Mouse (Mus musculus) liver, embryonic 14.5 days (tissue): ENCODE results near the gene Akr1c12. TPM values are rescaled to one million over a fixed set of nuclear protein-coding genes. Genes with fewer than 3 reads are reported as not detected.
A peak's percentile ranks its signal among the peaks of the same experiment; 100 is the strongest.

Source experiments
- ATAC-seq: fragments of 200-750 bp; cut with Nextera tagmentation; 2 replicates; pipeline ENCODE4 v1.8.0; 2017; ENCODE audit warnings: moderate number of reproducible peaks, mild to moderate bottlenecking, moderate library complexity; ENCODE audit not compliant: insufficient read depth
- DNase-seq, 3 experiments: peaks; one replicate each; pipeline ENCODE4 v3.0.0-alpha.2; 2012 to 2013; ENCODE audit warnings: low read depth in 3 of 3, low spot score in 3 of 3
- H3K27ac ChIP-seq: fragments of 300-500 bp; sonication (generic); 2 replicates; pipeline ENCODE4 v1.5.1; 2014; ENCODE audit warnings: moderate library complexity, mild to moderate bottlenecking, control low read depth, inconsistent platforms
- H3K27me3 ChIP-seq: fragments of 300-500 bp; sonication (generic); 2 replicates; pipeline ENCODE4 v1.6.1; 2014; ENCODE audit warnings: mild to moderate bottlenecking, low read length, moderate library complexity; ENCODE audit not compliant: control insufficient read depth, insufficient read depth
- H3K36me3 ChIP-seq: fragments of 300-500 bp; sonication (generic); replicated peaks from 2 replicates; pipeline ENCODE4 v1.6.1; 2014; ENCODE audit warnings: low read depth; ENCODE audit not compliant: control insufficient read depth, insufficient read depth
- H3K4me1 ChIP-seq, 2 experiments: fragments of 200-500 bp in 1 of 2; fragments of 300-500 bp in 1 of 2; sonication (generic) in 1 of 2; replicated peaks; 2 replicates each; pipeline ENCODE4 v1.6.1; 2012 to 2014; ENCODE audit warnings: antibody characterized with exemption in 1 of 2, inconsistent platforms in 1 of 2, low read length in 1 of 2; ENCODE audit not compliant: control insufficient read depth in 2 of 2, insufficient read depth in 2 of 2
- H3K4me2 ChIP-seq: fragments of 300-500 bp; sonication (generic); 2 replicates; pipeline ENCODE4 v1.6.1; 2014; ENCODE audit warnings: low read depth, mild to moderate bottlenecking, control low read depth, moderate library complexity
- H3K4me3 ChIP-seq, 2 experiments: fragments of 200-500 bp in 1 of 2; fragments of 300-500 bp in 1 of 2; sonication (generic) in 1 of 2; 2 replicates each; pipeline ENCODE4 v1.5.1; 2012 to 2014; ENCODE audit warnings: low read depth in 2 of 2, low read length in 2 of 2, mild to moderate bottlenecking in 2 of 2, control low read depth in 1 of 2, inconsistent platforms in 1 of 2, moderate library complexity in 1 of 2; ENCODE audit not compliant: insufficient read depth in 1 of 2
- H3K9ac ChIP-seq: fragments of 300-500 bp; sonication (generic); replicated peaks from 2 replicates; pipeline ENCODE4 v1.6.1; 2014; ENCODE audit warnings: mild to moderate bottlenecking, control low read depth, moderate library complexity
- H3K9me3 ChIP-seq: fragments of 300-500 bp; sonication (generic); 2 replicates; pipeline ENCODE4 v1.6.1; 2016; ENCODE audit warnings: low read length, mixed read lengths; ENCODE audit not compliant: control insufficient read depth
- CTCF ChIP-seq: IDR thresholded peaks from 2 replicates; pipeline ENCODE4 v1.5.1; 2016; ENCODE audit warnings: antibody characterized with exemption, low read depth, control low read depth
- EP300 ChIP-seq: IDR thresholded peaks from 2 replicates; pipeline ENCODE4 v1.6.1; 2016; ENCODE audit warnings: antibody characterized with exemption, low read depth
- whole genome bisulfite sequencing: fragments of 180-500 bp; shearing (Covaris S2); extraction: QIAGEN DNeasy Blood & Tissue Kit; methylation state at CpG from one replicate; pipeline ENCODE4 v1.1.7; 2014; ENCODE audit not compliant: insufficient replicate concordance; 5-methylcytosine and 5-hydroxymethylcytosine counted together
- polyA plus RNA-seq, 2 experiments: library from polyadenylated mRNA; depleted of rRNA in 1 of 2; stranded (reverse) in 1 of 2; unstranded in 1 of 2; fragments of >200 nt; fragmentation: Nextera tagmentation in 1 of 2; extraction: Ambion mirVana in 1 of 2; gene quantifications; 2 replicates each; pipeline versions ENCODE4 v1.2.1 to v1.2.3; 2012 to 2014

Akr1c12 gene
- polyA plus RNA-seq, 2 experiments = 7.1 to 13.8 TPM

GRCm38 (mm10) chr13:4233536-4234172, 45.6 kb downstream of the Akr1c12 start:
- Histone ChIP-seq H3K36me3 (no peaks in the 10 kb centered on the region), H3K27ac (no peak overlapping the region), H3K4me3 (peak overlapping the region; percentile 28 to 59), H3K4me1 (no peaks in the 10 kb centered on the region), H3K4me2 (no peak overlapping the region), H3K9ac (no peak overlapping the region), H3K27me3 (no peaks in the 10 kb centered on the region), H3K9me3 (no peaks in the 10 kb centered on the region)
- peak; percentile 17 to 30 (median 22) for DNase-seq
- TF ChIP-seq EP300 = no peak
- TF ChIP-seq CTCF = no peak
- WGBS = 43% methylated on average over 3 of the region's 3 CpGs
- peak; percentile 73 for ATAC-seq

GRCm38 (mm10) chr13:4233135-4233534, 46.1 kb downstream of the Akr1c12 start:
- Histone ChIP-seq H3K9ac (no peak overlapping the region), H3K4me3 (no peak overlapping the region), H3K4me1 (no peaks in the 10 kb centered on the region), H3K27me3 (no peaks in the 10 kb centered on the region), H3K36me3 (no peaks in the 10 kb centered on the region), H3K4me2 (no peak overlapping the region), H3K9me3 (no peaks in the 10 kb centered on the region), H3K27ac (no peak overlapping the region)
- TF ChIP-seq EP300 (no peak), CTCF (no peak)
- 0 out of 2 replicates have a peak, but pooled peaks have one; percentile 10 for ATAC-seq
- DNase-seq = no peak
- WGBS = 40% methylated on average over 1 of the region's 1 CpGs

GRCm38 (mm10) chr13:4230841-4231623, 48.2 kb downstream of the Akr1c12 start:
- Histone ChIP-seq H3K27ac (no peak overlapping the region), H3K4me2 (no peak overlapping the region), H3K36me3 (no peaks in the 10 kb centered on the region), H3K9me3 (no peaks in the 10 kb centered on the region), H3K4me1 (no peaks in the 10 kb centered on the region), H3K9ac (no peak overlapping the region), H3K27me3 (no peaks in the 10 kb centered on the region), H3K4me3 (no peak overlapping the region)
- WGBS = 78% methylated on average over 8 of the region's 8 CpGs
- no peak for DNase-seq
- ATAC-seq = no peak
- TF ChIP-seq CTCF (no peak), EP300 (no peak)

GRCm38 (mm10) chr13:4228441-4228840, 50.8 kb downstream of the Akr1c12 start, which contains the start of gene Akr1c19:
TSS of gene Akr1c19 (plus strand) at chr13:4228700.
- H3K4me2 ChIP-seq = no peak within 1 kb of the TSS
- no peaks in the 10 kb centered on the region for H3K9me3 ChIP-seq
- no peak for TF ChIP-seq EP300
- TF ChIP-seq CTCF = no peak
- H3K27me3 ChIP-seq = no peaks in the 10 kb centered on the region
- no peak for DNase-seq
- H3K36me3 ChIP-seq = no peaks in the 10 kb centered on the region
- H3K27ac ChIP-seq = no peak within 1 kb of the TSS
- WGBS = 50% methylated on average over 1 of the region's 1 CpGs
- no peak within 1 kb of the TSS for H3K9ac ChIP-seq
- no peaks in the 10 kb centered on the region for H3K4me1 ChIP-seq
- no peak for ATAC-seq
- H3K4me3 ChIP-seq = no peak within 1 kb of the TSS

Other genes starting within 250 kb of the Akr1c12 start
- 0.32 and 0.56 TPM in 2 replicates for gene Akr1c14, start 230.4 kb downstream of the Akr1c12 start, polyA plus RNA-seq (2012; rRNA removed)
- 1.4 and 1.8 TPM in 2 replicates for gene Akr1c14, start 230.4 kb downstream of the Akr1c12 start, polyA plus RNA-seq (2014; fragmentation: Nextera tagmentation; extraction: Ambion mirVana)
- gene Akr1c18, start 128.8 kb downstream of the Akr1c12 start, polyA plus RNA-seq (2012; rRNA removed) = 0.12 and 0.18 TPM in 2 replicates
- gene Akr1c18, start 128.8 kb downstream of the Akr1c12 start, polyA plus RNA-seq (2014; fragmentation: Nextera tagmentation; extraction: Ambion mirVana) = 0.90 and 1.2 TPM in 2 replicates
- 10.8 and 17.9 TPM in 2 replicates for gene Akr1c13, start 88.3 kb downstream of the Akr1c12 start, polyA plus RNA-seq (2012; rRNA removed)
- 36.6 and 37.4 TPM in 2 replicates for gene Akr1c13, start 88.3 kb downstream of the Akr1c12 start, polyA plus RNA-seq (2014; fragmentation: Nextera tagmentation; extraction: Ambion mirVana)
- gene Akr1c19, start 50.7 kb downstream of the Akr1c12 start, polyA plus RNA-seq (2012; rRNA removed) = 8.1 and 14.1 TPM in 2 replicates
- gene Akr1c19, start 50.7 kb downstream of the Akr1c12 start, polyA plus RNA-seq (2014; fragmentation: Nextera tagmentation; extraction: Ambion mirVana) = 40.7 and 41.1 TPM in 2 replicates
- 0.37 and 0.75 TPM in 2 replicates for gene Akr1c6, start 154.9 kb upstream of the Akr1c12 start, polyA plus RNA-seq (2012; rRNA removed)
- 1.5 and 1.8 TPM in 2 replicates for gene Akr1c6, start 154.9 kb upstream of the Akr1c12 start, polyA plus RNA-seq (2014; fragmentation: Nextera tagmentation; extraction: Ambion mirVana)
- 0.10 TPM in 1 of 2 replicates, not detected in the other for gene Akr1c20, start 243.9 kb upstream of the Akr1c12 start, polyA plus RNA-seq (2012; rRNA removed)
- 0.09 and 0.10 TPM in 2 replicates for gene Akr1c20, start 243.9 kb upstream of the Akr1c12 start, polyA plus RNA-seq (2014; fragmentation: Nextera tagmentation; extraction: Ambion mirVana)